Mouse (Mus musculus): ENCODE results near the gene Gm10715.
"Not testable (repeated sequence)": the region's sequence is repeated elsewhere in the genome, so short reads cannot be mapped to it uniquely, and the experiment has no call there.

The Gm10715 gene

GRCm38 (mm10) chr9:3024912-3025467 lies 11.7 kb upstream of the Gm10715 start, which contains the start of gene Gm10717:
Gm10717 (plus strand) TSS chr9:3025417.
- not testable (repeated sequence) for ATAC-seq (ENCODE audit: low TSS enrichment)

- ATAC-seq (ENCODE audit: low TSS enrichment), result not testable (repeated sequence)
Measured at GRCm38 (mm10) chr9:3025653-3026052, 11.0 kb upstream of the Gm10715 start.

- not testable (repeated sequence) for ATAC-seq (ENCODE audit: low TSS enrichment)
Measured at GRCm38 (mm10) chr9:3026136-3026535, 10.5 kb upstream of the Gm10715 start.

GRCm38 (mm10) chr9:3026741-3027140 lies 9.9 kb upstream of the Gm10715 start:
- not testable (repeated sequence) for ATAC-seq (ENCODE audit: low TSS enrichment)

- not testable (repeated sequence) for ATAC-seq (ENCODE audit: low TSS enrichment)
Measured at GRCm38 (mm10) chr9:3027200-3027599, 9.5 kb upstream of the Gm10715 start.

- not testable (repeated sequence) for ATAC-seq (ENCODE audit: low TSS enrichment)
Measured at GRCm38 (mm10) chr9:3029276-3030000, 7.2 kb upstream of the Gm10715 start.

- not testable (repeated sequence) for ATAC-seq (ENCODE audit: low TSS enrichment)
Measured at GRCm38 (mm10) chr9:3030677-3031318, 5.9 kb upstream of the Gm10715 start.

- ATAC-seq (ENCODE audit: low TSS enrichment), result not testable (repeated sequence)
Measured at GRCm38 (mm10) chr9:3034299-3034698, 2.4 kb upstream of the Gm10715 start, which contains the start of gene Gm17535. Gm17535 (plus strand) TSS chr9:3034599.

GRCm38 (mm10) chr9:3038161-3038560 lies 1.5 kb downstream of the Gm10715 start:
- ATAC-seq (ENCODE audit: low TSS enrichment), result not testable (repeated sequence)
